Mouse (Mus musculus) hindbrain, embryonic 11.5 days (tissue): ENCODE measurements around the gene Itpr1. TPM values are rescaled to one million over a fixed set of nuclear protein-coding genes. Genes with fewer than 3 reads are reported as not detected.
A peak's percentile ranks its signal among the peaks of the same experiment; 100 is the strongest.

Experiments
- ATAC-seq: fragments of 200-750 bp; cut with Nextera tagmentation; 2 replicates; pipeline ENCODE4 v1.8.0; 2017; ENCODE audit warnings: mild to moderate bottlenecking, moderate TSS enrichment, moderate library complexity; ENCODE audit not compliant: low FRiP score
- DNase-seq: peaks from one replicate; pipeline ENCODE4 v3.0.0-alpha.2; 2015; ENCODE audit warnings: low spot score
- H3K27ac ChIP-seq: fragments of 300-500 bp; sonication (generic); 2 replicates; pipeline ENCODE4 v1.5.1; 2014; ENCODE audit warnings: mild to moderate bottlenecking, low read depth, low read length
- H3K27me3 ChIP-seq: fragments of 300-500 bp; sonication (generic); 2 replicates; pipeline ENCODE4 v1.6.1; 2014; ENCODE audit warnings: mild to moderate bottlenecking, low read length, moderate library complexity, mixed read lengths; ENCODE audit not compliant: control insufficient read depth, insufficient read depth
- H3K36me3 ChIP-seq: fragments of 300-500 bp; sonication (generic); 2 replicates; pipeline ENCODE4 v1.6.1; 2014; ENCODE audit warnings: mild to moderate bottlenecking, low read length, moderate library complexity, mixed read lengths; ENCODE audit not compliant: control insufficient read depth, insufficient read depth
- H3K4me1 ChIP-seq: fragments of 300-500 bp; sonication (generic); replicated peaks from 2 replicates; pipeline ENCODE4 v1.6.1; 2014; ENCODE audit warnings: low read length, mixed read lengths; ENCODE audit not compliant: control insufficient read depth, insufficient read depth
- H3K4me2 ChIP-seq: fragments of 300-500 bp; sonication (generic); replicated peaks from 2 replicates; pipeline ENCODE4 v1.6.1; 2014; ENCODE audit warnings: mild to moderate bottlenecking, low read depth, low read length
- H3K4me3 ChIP-seq: fragments of 300-500 bp; sonication (generic); 2 replicates; pipeline ENCODE4 v1.5.1; 2014; ENCODE audit warnings: low read depth, low read length
- H3K9ac ChIP-seq: fragments of 300-500 bp; sonication (generic); 2 replicates; pipeline ENCODE4 v1.6.1; 2014; ENCODE audit warnings: low read depth, low read length
- H3K9me3 ChIP-seq: fragments of 300-500 bp; sonication (generic); 2 replicates; pipeline ENCODE4 v1.6.1; 2016; ENCODE audit warnings: low read length; ENCODE audit not compliant: control insufficient read depth
- WGBS: fragments of 180-500 bp; shearing (Covaris S2); extraction: QIAGEN DNeasy Blood & Tissue Kit; methylation state at CpG from one replicate; pipeline ENCODE4 v1.1.7; 2014; 5-methylcytosine and 5-hydroxymethylcytosine counted together
- polyA plus RNA-seq: library from polyadenylated mRNA; unstranded; fragments of >200 nt; fragmentation: Nextera tagmentation; extraction: Ambion mirVana; gene quantifications from 2 replicates; pipeline ENCODE4 v1.2.1, GENCODE M21; 2014

Gene Itpr1
- polyA plus RNA-seq, result 4.8 and 9.6 TPM in 2 replicates

DNA sequence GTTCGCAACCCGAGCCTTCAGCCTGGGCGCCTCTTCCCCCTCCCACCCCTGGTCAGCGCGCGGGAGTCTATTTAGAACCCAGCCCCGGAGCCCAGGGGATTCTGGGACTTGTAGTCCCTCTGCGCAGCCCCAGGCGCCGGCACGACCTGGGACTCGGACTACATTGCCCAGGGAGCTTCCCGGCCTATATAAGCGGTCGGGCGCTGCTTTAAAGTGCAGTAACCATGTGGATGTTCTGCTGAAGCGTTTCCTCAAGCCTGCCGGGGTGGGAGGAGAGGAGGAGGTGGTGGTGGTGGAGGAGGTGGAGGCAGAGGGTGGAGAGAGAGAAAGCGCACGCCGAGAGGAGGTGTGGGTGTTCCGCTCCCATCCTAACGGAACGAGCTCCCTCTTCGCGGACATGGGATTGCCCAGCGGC, at the start of gene Itpr1:
Itpr1 (plus strand) TSS at position 216 of the 415 bp plus-strand sequence.
- H3K27ac ChIP-seq, result no peak within 1 kb of the TSS
- WGBS, result under 1% methylated on average over 23 of the region's 27 CpGs
- H3K4me3 ChIP-seq, result peak within 1 kb of the TSS; percentile 70

DNA sequence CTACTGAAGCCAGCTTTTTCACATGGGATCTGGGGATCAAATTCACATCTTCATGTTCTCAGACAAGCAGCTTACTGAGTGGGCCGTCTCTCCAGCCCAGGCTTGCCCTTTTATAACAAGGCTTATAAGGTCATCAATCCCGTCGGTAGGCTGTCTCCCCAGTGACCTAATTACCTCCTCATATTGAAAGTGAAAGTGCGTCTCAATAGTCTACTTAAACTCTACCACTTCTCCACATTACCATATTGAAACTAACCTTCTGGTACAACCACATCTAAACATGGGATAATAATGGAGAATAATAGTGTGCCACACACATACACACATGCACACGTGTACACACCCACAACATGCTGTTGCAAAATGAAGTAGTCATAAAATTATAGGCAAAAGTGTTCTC, 48.0 kb upstream of the Itpr1 start:
- H3K27ac ChIP-seq, result no peak overlapping the region
- H3K4me3 ChIP-seq, result no peak overlapping the region
- H3K9me3 ChIP-seq, result no peaks in the 10 kb centered on the region
- WGBS, result 77% methylated on average over 5 of the region's 5 CpGs
- H3K4me2 ChIP-seq, result no peak overlapping the region
- H3K4me1 ChIP-seq, result no peaks in the 10 kb centered on the region
- H3K9ac ChIP-seq, result no peak overlapping the region
- ATAC-seq (no peak), DNase-seq (no peak)
- H3K27me3 ChIP-seq, result no peaks in the 10 kb centered on the region
- H3K36me3 ChIP-seq, result no peaks in the 10 kb centered on the region

More for the DNA sequence above, at the start of gene Itpr1:
- Histone ChIP-seq H3K36me3 (no peaks in the 10 kb centered on the region), H3K9ac (peak within 1 kb of the TSS; percentile 59), H3K27me3 (no peaks in the 10 kb centered on the region), H3K4me2 (peak within 1 kb of the TSS; percentile 77), H3K4me1 (no peaks in the 10 kb centered on the region), H3K9me3 (no peaks in the 10 kb centered on the region)
- ATAC-seq (peak; percentile 100), DNase-seq (peak; percentile 97)

DNA sequence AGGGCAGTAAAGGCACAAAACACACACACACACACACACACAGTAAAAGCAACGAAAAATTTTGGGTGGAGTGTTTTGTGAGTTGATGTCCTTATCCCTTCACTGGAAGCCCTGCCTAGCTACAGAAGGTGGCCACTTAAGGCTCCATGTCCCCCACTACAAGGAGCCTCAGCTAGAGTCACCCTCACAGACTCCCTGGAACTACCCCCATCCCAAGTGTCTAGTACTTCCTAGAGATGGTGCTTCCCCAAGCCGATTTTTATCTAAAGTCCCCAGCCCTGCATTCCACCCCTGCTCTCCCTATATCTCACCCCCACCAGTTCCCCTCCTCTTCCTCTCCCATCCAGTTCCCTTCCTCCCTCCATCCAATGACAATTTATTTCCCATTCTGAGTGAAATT, 47.3 kb upstream of the Itpr1 start:
- Histone ChIP-seq H3K9ac (no peak overlapping the region), H3K36me3 (no peaks in the 10 kb centered on the region), H3K27me3 (no peaks in the 10 kb centered on the region), H3K4me3 (no peak overlapping the region), H3K9me3 (no peaks in the 10 kb centered on the region), H3K4me1 (no peaks in the 10 kb centered on the region), H3K27ac (no peak overlapping the region), H3K4me2 (no peak overlapping the region)
- DNase-seq (no peak), ATAC-seq (no peak)
- 84% methylated on average over 2 of the region's 2 CpGs for WGBS

DNA sequence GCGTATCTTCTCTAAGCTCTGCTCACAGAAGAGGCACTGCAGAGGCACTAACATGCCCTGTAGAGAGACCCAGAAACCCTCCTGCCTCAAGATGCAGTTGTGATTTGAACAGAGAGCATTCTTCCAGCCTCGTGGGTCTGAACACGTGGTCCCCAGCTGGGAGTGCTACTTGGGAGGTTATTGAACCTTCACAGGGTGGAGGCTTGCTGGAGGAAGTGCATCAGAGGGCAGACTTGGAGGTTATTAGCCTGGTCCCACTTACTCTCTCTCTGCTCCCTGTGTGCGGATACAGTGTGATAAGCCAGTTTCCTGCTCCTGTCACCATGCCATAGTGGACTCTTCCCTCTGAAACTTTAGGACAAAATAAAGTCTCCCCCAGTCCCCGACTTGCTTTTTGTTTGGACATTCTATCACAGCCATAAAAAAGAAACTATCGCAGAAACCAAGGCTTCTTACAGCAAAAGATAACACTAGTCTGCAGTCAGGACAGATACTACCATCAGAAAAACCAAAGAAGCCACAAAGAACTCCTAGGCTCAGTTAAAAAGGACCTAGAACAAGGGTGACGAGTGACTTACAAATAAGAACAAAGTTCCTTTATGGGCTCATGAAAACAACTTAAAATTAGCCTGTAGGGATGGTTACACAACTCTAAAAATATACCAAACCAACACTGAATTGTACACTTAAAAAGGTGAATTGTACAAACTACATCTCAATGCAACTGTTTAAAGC, 44.8 kb upstream of the Itpr1 start:
- 82% methylated on average over 7 of the region's 7 CpGs for WGBS
- H3K27ac ChIP-seq, result no peak overlapping the region
- DNase-seq, result no peak
- no peak overlapping the region for H3K4me2 ChIP-seq
- no peak overlapping the region for H3K9ac ChIP-seq
- no peak overlapping the region for H3K4me3 ChIP-seq
- no peaks in the 10 kb centered on the region; the same call in 1 of the 2 replicates for H3K36me3 ChIP-seq
- no peaks in the 10 kb centered on the region for H3K27me3 ChIP-seq
- H3K4me1 ChIP-seq, result no peaks in the 10 kb centered on the region
- ATAC-seq, result no peak
- H3K9me3 ChIP-seq, result no peaks in the 10 kb centered on the region

DNA sequence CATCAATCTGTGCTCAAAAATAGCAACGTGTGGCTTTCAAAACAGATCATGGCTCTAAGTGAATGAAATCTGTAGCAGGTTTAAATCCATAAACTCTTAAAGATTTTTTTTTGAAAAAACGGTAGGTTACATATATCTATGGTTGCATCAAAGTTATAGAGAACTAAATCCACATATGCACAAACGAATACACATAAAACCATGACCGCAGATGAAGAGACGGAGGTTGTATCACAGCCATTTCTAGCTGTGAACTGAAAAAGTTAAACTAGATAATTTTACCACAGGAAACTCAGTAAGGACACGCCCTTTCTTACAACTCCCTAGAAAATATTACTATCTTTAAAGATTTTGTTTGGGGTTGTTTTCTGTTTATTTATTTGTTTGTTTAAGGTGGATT, 44.2 kb upstream of the Itpr1 start:
- no peak overlapping the region for H3K4me2 ChIP-seq
- no peak overlapping the region for H3K9ac ChIP-seq
- no peaks in the 10 kb centered on the region; the same call in 1 of the 2 replicates for H3K36me3 ChIP-seq
- ATAC-seq (no peak), DNase-seq (no peak)
- no peaks in the 10 kb centered on the region for H3K9me3 ChIP-seq
- H3K4me1 ChIP-seq, result no peaks in the 10 kb centered on the region
- no peaks in the 10 kb centered on the region for H3K27me3 ChIP-seq
- no peak overlapping the region for H3K27ac ChIP-seq
- no peak overlapping the region for H3K4me3 ChIP-seq
- 92% methylated on average over 6 of the region's 6 CpGs for WGBS

DNA sequence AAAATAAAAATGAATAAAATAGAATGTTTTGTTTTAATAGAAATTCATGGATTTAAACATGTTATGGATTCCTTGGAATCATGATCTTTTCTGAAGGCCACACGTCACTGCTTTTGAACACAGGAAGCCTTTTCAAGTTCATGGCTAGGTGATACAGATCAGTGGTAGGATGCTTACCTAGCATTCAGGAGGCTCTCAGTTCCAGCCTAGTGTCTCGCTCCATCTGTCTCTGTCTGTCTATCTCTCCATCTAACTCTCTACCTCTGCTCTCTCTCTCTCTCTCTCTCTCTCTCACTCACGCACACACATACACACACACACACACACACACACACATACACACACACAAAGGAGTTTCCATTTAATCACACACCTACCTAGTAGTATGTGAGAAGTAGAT, 43.4 kb upstream of the Itpr1 start:
- Histone ChIP-seq H3K4me2 (no peak overlapping the region), H3K9me3 (no peaks in the 10 kb centered on the region), H3K4me3 (no peak overlapping the region), H3K9ac (no peak overlapping the region), H3K27ac (no peak overlapping the region), H3K4me1 (no peaks in the 10 kb centered on the region), H3K36me3 (no peaks in the 10 kb centered on the region; the same call in 1 of the 2 replicates), H3K27me3 (no peaks in the 10 kb centered on the region)
- no peak for ATAC-seq
- WGBS, result 96% methylated on average over 3 of the region's 3 CpGs
- DNase-seq, result no peak

DNA sequence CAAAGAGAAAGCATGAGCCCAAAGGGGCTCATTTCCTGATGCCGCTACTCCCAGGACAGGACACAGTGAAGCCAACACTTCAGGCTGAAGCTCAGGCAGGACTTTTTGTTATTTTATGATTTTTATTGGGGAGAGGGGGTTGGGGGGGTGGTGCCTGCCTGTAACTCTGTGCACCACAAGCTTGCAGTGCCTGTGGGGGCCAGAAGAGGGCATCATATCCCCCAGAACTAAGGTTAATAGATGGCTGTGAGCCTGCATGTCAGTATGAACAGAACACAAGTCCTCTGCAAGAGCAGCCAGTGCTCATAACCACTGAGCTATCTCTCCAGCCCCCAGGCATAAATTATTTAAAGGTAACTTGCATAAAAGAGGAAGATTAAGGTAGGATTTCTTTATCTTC, 40.7 kb upstream of the Itpr1 start:
- ATAC-seq, result no peak
- WGBS, result 95% methylated on average over 1 of the region's 1 CpGs
- Histone ChIP-seq H3K9ac (no peak overlapping the region), H3K9me3 (no peaks in the 10 kb centered on the region), H3K4me2 (no peak overlapping the region), H3K36me3 (no peaks in the 10 kb centered on the region; the same call in 1 of the 2 replicates), H3K27ac (no peak overlapping the region), H3K27me3 (no peaks in the 10 kb centered on the region), H3K4me1 (no peaks in the 10 kb centered on the region), H3K4me3 (no peak overlapping the region)
- no peak for DNase-seq

DNA sequence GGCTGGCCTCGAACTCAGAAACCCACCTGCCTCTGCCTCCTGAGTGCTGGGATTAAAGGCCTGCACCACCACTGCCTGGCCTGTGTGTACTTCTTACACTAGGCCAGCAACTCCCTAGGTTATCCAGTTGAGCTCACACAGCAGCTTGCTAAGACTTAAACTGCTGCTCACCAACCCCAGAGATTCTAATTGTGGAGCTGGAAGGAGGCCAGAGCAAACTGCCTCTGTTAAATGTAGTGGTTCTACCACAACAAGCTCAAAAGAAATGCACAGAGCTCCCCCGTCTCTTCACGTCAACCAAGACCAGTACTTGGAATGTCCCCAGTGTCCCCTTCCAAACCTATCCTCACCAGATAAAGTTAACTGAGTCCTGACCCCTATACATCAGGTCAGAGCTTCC, 38.7 kb upstream of the Itpr1 start:
- 96% methylated on average over 3 of the region's 3 CpGs for WGBS
- Histone ChIP-seq H3K27me3 (no peaks in the 10 kb centered on the region), H3K4me3 (no peak overlapping the region), H3K36me3 (no peaks in the 10 kb centered on the region; the same call in 1 of the 2 replicates), H3K9ac (no peak overlapping the region), H3K27ac (no peak overlapping the region), H3K4me1 (no peaks in the 10 kb centered on the region), H3K4me2 (no peak overlapping the region), H3K9me3 (no peaks in the 10 kb centered on the region)
- ATAC-seq, result no peak
- DNase-seq, result no peak

DNA sequence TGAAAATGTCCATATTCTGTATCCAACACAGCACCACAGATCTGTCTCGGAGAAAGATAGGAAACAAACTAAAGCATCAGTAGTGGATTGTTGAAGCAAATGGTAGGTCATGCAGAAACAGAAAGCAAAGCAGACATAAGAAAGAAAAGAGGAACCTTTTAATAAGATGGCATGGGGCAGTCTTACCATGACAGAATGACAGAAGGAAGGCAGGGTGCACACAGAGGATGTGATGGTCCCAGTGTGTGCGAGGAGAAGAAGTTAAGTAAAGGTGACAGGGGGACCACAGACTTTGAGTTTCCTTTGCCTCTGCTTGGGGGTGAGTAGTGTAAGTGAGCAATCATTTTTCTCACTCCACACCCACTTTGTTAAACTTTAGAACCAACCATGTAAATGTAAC, 33.8 kb upstream of the Itpr1 start:
- H3K27ac ChIP-seq, result no peak overlapping the region
- H3K36me3 ChIP-seq, result no peaks in the 10 kb centered on the region
- no peak overlapping the region for H3K4me2 ChIP-seq
- ATAC-seq (no peak), DNase-seq (no peak)
- no peaks in the 10 kb centered on the region for H3K4me1 ChIP-seq
- H3K27me3 ChIP-seq, result no peaks in the 10 kb centered on the region
- H3K9me3 ChIP-seq, result no peaks in the 10 kb centered on the region
- 86% methylated on average over 2 of the region's 2 CpGs for WGBS
- no peak overlapping the region for H3K9ac ChIP-seq
- H3K4me3 ChIP-seq, result no peak overlapping the region
